Mouse (Mus musculus) hindbrain, embryonic 12.5 days (tissue): ENCODE data around the gene Art1. TPM values are rescaled to one million over a fixed set of nuclear protein-coding genes. Genes with fewer than 3 reads are reported as not detected.

Experiments
- ATAC-seq: fragments of 200-750 bp; cut with Nextera tagmentation; 2 replicates; pipeline ENCODE4 v1.8.0; 2017; ENCODE audit warnings: moderate TSS enrichment; ENCODE audit not compliant: low FRiP score
- H3K27ac ChIP-seq: fragments of 300-500 bp; sonication (generic); 2 replicates; pipeline ENCODE4 v1.5.1; 2016; ENCODE audit warnings: mild to moderate bottlenecking
- H3K27me3 ChIP-seq: fragments of 300-500 bp; sonication (generic); 2 replicates; pipeline ENCODE4 v1.6.1; 2016; ENCODE audit warnings: mild to moderate bottlenecking
- H3K36me3 ChIP-seq: fragments of 300-500 bp; sonication (generic); 2 replicates; pipeline ENCODE4 v1.6.1; 2016; ENCODE audit warnings: mild to moderate bottlenecking
- H3K4me1 ChIP-seq: fragments of 300-500 bp; sonication (generic); 2 replicates; pipeline ENCODE4 v1.6.1; 2016
- H3K4me2 ChIP-seq: fragments of 300-500 bp; sonication (generic); replicated peaks from 2 replicates; pipeline ENCODE4 v1.6.1; 2016; ENCODE audit warnings: mild to moderate bottlenecking
- H3K4me3 ChIP-seq: fragments of 300-500 bp; sonication (generic); 2 replicates; pipeline ENCODE4 v1.5.1; 2016; ENCODE audit warnings: mild to moderate bottlenecking
- H3K9ac ChIP-seq: fragments of 300-500 bp; sonication (generic); 2 replicates; pipeline ENCODE4 v1.6.1; 2016; ENCODE audit warnings: mild to moderate bottlenecking, moderate library complexity
- H3K9me3 ChIP-seq: fragments of 300-500 bp; sonication (generic); replicated peaks from 2 replicates; pipeline ENCODE4 v1.6.1; 2016; ENCODE audit warnings: mild to moderate bottlenecking
- WGBS: fragments of 180-500 bp; shearing (Covaris S2); methylation state at CpG from one replicate; pipeline ENCODE4 v1.1.7; 2016; 5-methylcytosine and 5-hydroxymethylcytosine counted together
- polyA plus RNA-seq: library from polyadenylated mRNA; unstranded; fragments of >200 nt; fragmentation: Nextera tagmentation; extraction: Ambion mirVana; gene quantifications from 2 replicates; pipeline ENCODE4 v1.2.1, GENCODE M21; 2016

Gene Art1
- 1.2 and 2.4 TPM in 2 replicates for polyA plus RNA-seq

GRCm38 (mm10) chr7:102101487-102101886 lies at the start of gene Art1:
Gene Art1 (plus strand): TSS chr7:102101743.
- H3K9ac ChIP-seq = no peak within 1 kb of the TSS
- 28% methylated on average over 5 of the region's 5 CpGs for WGBS
- H3K36me3 ChIP-seq = no peaks in the 10 kb centered on the region
- no peak within 1 kb of the TSS for H3K4me2 ChIP-seq
- peaks cover 8% of the 10 kb centered on the region; the same call in 1 of the 2 replicates for H3K27me3 ChIP-seq
- peak within 1 kb of the TSS; percentile 19; the same call in 1 of the 2 replicates for H3K27ac ChIP-seq
- no peak within 1 kb of the TSS for H3K4me3 ChIP-seq
- H3K4me1 ChIP-seq = peaks cover 23% of the 10 kb centered on the region
- ATAC-seq = no peak
- H3K9me3 ChIP-seq = no peaks in the 10 kb centered on the region

- Histone ChIP-seq H3K27me3 (no peaks in the 10 kb centered on the region), H3K9ac (no peak overlapping the region), H3K4me1 (peaks cover 25% of the 10 kb centered on the region), H3K4me3 (no peak overlapping the region), H3K4me2 (no peak overlapping the region), H3K27ac (no peak overlapping the region), H3K9me3 (no peaks in the 10 kb centered on the region), H3K36me3 (peaks cover 23% of the 10 kb centered on the region; the same call in 1 of the 2 replicates)
- WGBS = 95% methylated on average over 3 of the region's 3 CpGs
- no peak for ATAC-seq
Measured at GRCm38 (mm10) chr7:102061353-102061752, 40.2 kb upstream of the Art1 start.

DNA sequence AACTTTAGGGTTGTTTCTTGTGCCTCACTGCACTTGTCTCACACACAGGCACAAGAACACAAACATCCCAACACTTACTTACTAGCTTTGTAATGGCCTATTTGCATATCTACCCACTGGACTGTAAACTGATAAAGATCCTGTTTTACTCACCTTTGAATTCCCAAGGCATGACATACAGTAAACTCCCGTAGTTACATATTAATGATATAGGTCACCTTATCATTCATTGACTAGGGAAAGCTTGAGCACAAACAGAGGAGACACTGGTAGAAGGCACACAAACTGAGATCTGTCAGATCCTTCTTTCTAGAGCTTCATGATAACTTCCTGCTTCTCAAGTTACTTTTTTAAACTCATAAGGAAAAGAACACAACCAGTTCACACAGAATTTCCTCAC lies 39.3 kb upstream of the Art1 start:
- Histone ChIP-seq H3K36me3 (peaks cover 17% of the 10 kb centered on the region; the same call in 1 of the 2 replicates), H3K27ac (no peak overlapping the region), H3K9me3 (no peaks in the 10 kb centered on the region), H3K4me1 (peaks cover 28% of the 10 kb centered on the region), H3K4me3 (no peak overlapping the region), H3K4me2 (no peak overlapping the region), H3K27me3 (no peaks in the 10 kb centered on the region), H3K9ac (no peak overlapping the region)
- WGBS = 96% methylated on average over 1 of the region's 1 CpGs
- ATAC-seq = no peak

GRCm38 (mm10) chr7:102063891-102064290 lies 37.7 kb upstream of the Art1 start:
- Histone ChIP-seq H3K36me3 (0 out of 2 replicates have a peak, but pooled peaks cover 11% of the 10 kb centered on the region), H3K4me2 (peak overlapping the region; percentile 75), H3K4me1 (peaks cover 28% of the 10 kb centered on the region), H3K4me3 (peak overlapping the region; percentile 76), H3K9ac (no peak overlapping the region), H3K9me3 (no peaks in the 10 kb centered on the region), H3K27me3 (no peaks in the 10 kb centered on the region), H3K27ac (no peak overlapping the region)
- 92% methylated on average over 9 of the region's 9 CpGs for WGBS
- ATAC-seq = no peak

DNA sequence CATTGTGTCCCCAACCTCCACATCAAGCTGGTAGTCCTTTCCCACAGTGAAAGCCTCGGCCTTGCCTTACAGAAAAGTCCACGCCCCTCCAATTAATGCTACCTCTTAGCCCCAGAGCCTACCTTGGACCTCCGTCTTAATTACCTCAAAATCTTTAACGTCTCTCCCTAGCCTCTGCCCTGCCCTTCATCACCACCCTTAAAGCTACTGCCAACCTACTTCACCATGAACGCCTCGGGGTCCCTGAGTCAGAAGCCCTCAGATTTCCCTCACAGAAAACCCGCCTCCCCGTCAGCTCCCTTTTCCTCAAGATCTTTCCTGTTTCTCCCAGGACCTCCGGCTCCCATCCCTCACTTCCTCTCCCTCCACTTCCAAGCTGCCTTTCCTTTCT lies 36.9 kb upstream of the Art1 start:
- H3K9me3 ChIP-seq = no peaks in the 10 kb centered on the region
- H3K4me2 ChIP-seq = peak overlapping the region; percentile 75
- H3K4me3 ChIP-seq = peak overlapping the region; percentile 76
- H3K36me3 ChIP-seq = 0 out of 2 replicates have a peak, but pooled peaks cover 6% of the 10 kb centered on the region
- ATAC-seq = peak; percentile 73
- H3K27me3 ChIP-seq = no peaks in the 10 kb centered on the region
- peak overlapping the region; percentile 77 for H3K9ac ChIP-seq
- under 1% methylated on average over 9 of the region's 9 CpGs for WGBS
- peak overlapping the region; percentile 79 for H3K27ac ChIP-seq
- H3K4me1 ChIP-seq = peaks cover 28% of the 10 kb centered on the region

DNA sequence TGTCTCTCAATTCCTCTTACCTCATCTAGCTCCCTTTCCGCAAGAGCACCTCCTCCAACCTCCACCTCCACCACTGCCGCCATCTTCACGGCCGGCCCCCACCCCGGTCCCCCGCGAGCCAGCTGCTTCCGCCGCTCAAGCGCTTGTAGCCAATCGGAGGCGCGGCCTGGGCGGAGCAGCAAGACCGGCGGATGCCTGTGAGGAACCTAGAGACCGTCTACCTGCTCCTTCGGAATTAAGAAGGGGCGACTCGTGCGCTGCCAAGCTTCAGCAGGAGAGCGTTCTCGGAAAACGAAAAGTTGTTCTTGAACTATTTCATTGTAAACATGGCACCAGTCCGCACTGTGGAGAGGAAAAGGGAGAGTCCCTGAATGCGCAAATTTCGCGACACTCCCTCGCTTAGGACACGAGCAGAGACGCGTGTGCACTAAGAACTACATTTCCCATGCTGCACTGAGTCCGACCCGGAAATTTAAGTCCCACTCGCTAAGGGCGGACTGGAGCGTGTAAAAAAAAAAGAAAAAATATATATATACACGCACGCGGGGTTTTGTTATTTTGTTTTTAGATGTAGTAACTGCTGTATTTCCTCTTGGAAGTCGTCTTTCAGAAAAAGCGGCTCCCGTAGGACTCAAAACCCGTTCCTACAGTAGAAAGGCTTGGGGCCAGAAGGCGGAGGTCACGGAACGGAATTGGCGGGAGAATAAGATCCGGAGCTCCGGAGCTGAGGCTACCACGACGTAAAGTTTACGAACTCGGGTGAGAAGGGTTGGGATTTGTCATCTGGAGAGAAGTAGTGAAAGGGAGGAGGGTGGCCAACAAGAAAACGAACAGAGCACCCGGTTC lies 36.3 kb upstream of the Art1 start, which contains the start of the genes Rnf121, Xndc1 and Xntrpc:
Rnf121 (minus strand) TSS at position 424 of the 846 bp plus-strand sequence.
Xndc1 (plus strand) TSS at position 466 of the 846 bp plus-strand sequence.
Xntrpc (plus strand) TSS at position 668 of the 846 bp plus-strand sequence.
- Histone ChIP-seq H3K4me1 (peaks cover 28% of the 10 kb centered on the region), H3K4me2 (peak within 1 kb of the TSS; percentile 75), H3K36me3 (0 out of 2 replicates have a peak, but pooled peaks cover 3% of the 10 kb centered on the region), H3K27me3 (no peaks in the 10 kb centered on the region), H3K9me3 (no peaks in the 10 kb centered on the region), H3K4me3 (peak within 1 kb of the TSS; percentile 76), H3K27ac (peak within 1 kb of the TSS; percentile 79), H3K9ac (peak within 1 kb of the TSS; percentile 77)
- ATAC-seq = peak; percentile 99
- WGBS = under 1% methylated on average over 56 of the region's 56 CpGs

- Histone ChIP-seq H3K9ac (peak overlapping the region; percentile 77), H3K4me2 (peak overlapping the region; percentile 75), H3K36me3 (peaks cover 6% of the 10 kb centered on the region), H3K4me1 (peaks cover 28% of the 10 kb centered on the region), H3K27me3 (no peaks in the 10 kb centered on the region), H3K4me3 (peak overlapping the region; percentile 76), H3K27ac (no peak overlapping the region), H3K9me3 (no peaks in the 10 kb centered on the region)
- ATAC-seq = no peak
- 81% methylated on average over 6 of the region's 6 CpGs for WGBS
Measured at GRCm38 (mm10) chr7:102066363-102066762, 35.2 kb upstream of the Art1 start.

- WGBS = 87% methylated on average over 7 of the region's 7 CpGs
- no peak for ATAC-seq
- H3K36me3 ChIP-seq = peaks cover 83% of the 10 kb centered on the region
- no peaks in the 10 kb centered on the region for H3K9me3 ChIP-seq
- no peaks in the 10 kb centered on the region for H3K27me3 ChIP-seq
- no peak overlapping the region for H3K27ac ChIP-seq
- no peaks in the 10 kb centered on the region for H3K4me1 ChIP-seq
- no peak overlapping the region for H3K9ac ChIP-seq
- H3K4me3 ChIP-seq = no peak overlapping the region
- H3K4me2 ChIP-seq = no peak overlapping the region
Measured at GRCm38 (mm10) chr7:102076714-102077296, 24.7 kb upstream of the Art1 start.

DNA sequence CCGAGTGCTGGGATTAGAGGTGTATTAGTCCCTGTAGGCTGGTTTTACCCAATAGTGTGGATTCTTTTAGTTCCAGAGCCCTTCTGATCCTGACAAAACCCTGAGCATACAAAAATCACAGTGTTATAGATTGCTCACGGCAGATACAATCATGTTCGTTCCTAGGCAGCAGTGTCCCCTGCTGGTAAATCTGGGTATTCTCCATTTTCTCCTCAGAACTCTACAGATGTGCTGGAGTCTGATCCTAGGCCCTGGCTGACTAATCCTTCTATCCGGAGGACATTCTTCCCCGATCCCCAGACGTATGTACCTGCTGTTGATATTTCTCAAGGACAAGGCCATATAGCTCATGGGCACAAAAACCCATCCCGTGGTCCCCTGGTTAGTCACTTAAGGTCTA lies 23.0 kb upstream of the Art1 start:
- Histone ChIP-seq H3K4me3 (no peak overlapping the region), H3K27ac (no peak overlapping the region), H3K9me3 (no peaks in the 10 kb centered on the region), H3K9ac (no peak overlapping the region), H3K4me1 (no peaks in the 10 kb centered on the region), H3K27me3 (no peaks in the 10 kb centered on the region), H3K36me3 (peaks cover 84% of the 10 kb centered on the region), H3K4me2 (no peak overlapping the region)
- ATAC-seq = no peak
- WGBS = 86% methylated on average over 7 of the region's 7 CpGs

DNA sequence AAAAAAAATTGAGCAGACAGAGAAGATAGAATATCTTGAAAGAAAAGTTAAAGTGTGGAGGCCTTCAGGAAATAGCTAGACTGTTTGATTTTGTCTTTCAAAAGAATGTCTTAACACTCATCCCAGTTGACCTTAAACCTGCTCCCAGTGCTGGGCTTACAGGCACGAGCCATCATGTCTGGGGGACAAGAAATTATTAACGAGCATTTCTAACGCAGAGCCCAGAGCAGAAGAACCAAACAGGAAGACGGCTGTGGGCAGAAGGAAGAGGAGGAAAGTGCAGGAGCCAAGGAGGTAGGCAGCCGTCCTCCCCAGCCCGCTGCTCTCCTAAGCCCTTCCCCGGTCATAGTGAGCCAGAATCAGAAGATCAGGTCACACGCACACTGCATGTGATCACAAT lies 21.2 kb upstream of the Art1 start:
- ATAC-seq = no peak
- no peak overlapping the region for H3K27ac ChIP-seq
- H3K36me3 ChIP-seq = peaks cover 80% of the 10 kb centered on the region
- H3K9ac ChIP-seq = no peak overlapping the region
- no peaks in the 10 kb centered on the region for H3K27me3 ChIP-seq
- WGBS = 95% methylated on average over 8 of the region's 8 CpGs
- no peak overlapping the region for H3K4me3 ChIP-seq
- no peaks in the 10 kb centered on the region for H3K9me3 ChIP-seq
- no peaks in the 10 kb centered on the region for H3K4me1 ChIP-seq
- no peak overlapping the region for H3K4me2 ChIP-seq

- 96% methylated on average over 5 of the region's 5 CpGs for WGBS
- H3K36me3 ChIP-seq = peaks cover 71% of the 10 kb centered on the region
Measured at GRCm38 (mm10) chr7:102081784-102082183, 19.8 kb upstream of the Art1 start.

GRCm38 (mm10) chr7:102082816-102083215 lies 18.7 kb upstream of the Art1 start, which contains the start of gene Trpc2:
Gene Trpc2 (plus strand): TSS chr7:102083116.
- 81% methylated on average over 5 of the region's 5 CpGs for WGBS
- peaks cover 61% of the 10 kb centered on the region for H3K36me3 ChIP-seq

More at GRCm38 (mm10) chr7:102081784-102082183, 19.8 kb upstream of the Art1 start:
- Histone ChIP-seq H3K27ac (no peak overlapping the region), H3K4me1 (no peaks in the 10 kb centered on the region), H3K4me3 (no peak overlapping the region), H3K27me3 (no peaks in the 10 kb centered on the region), H3K9me3 (no peaks in the 10 kb centered on the region), H3K4me2 (no peak overlapping the region), H3K9ac (no peak overlapping the region)
- ATAC-seq = no peak

More at GRCm38 (mm10) chr7:102082816-102083215, 18.7 kb upstream of the Art1 start, which contains the start of gene Trpc2:
- Histone ChIP-seq H3K27ac (no peak within 1 kb of the TSS), H3K4me1 (no peaks in the 10 kb centered on the region), H3K4me2 (no peak within 1 kb of the TSS), H3K27me3 (no peaks in the 10 kb centered on the region), H3K9ac (no peak within 1 kb of the TSS), H3K9me3 (no peaks in the 10 kb centered on the region), H3K4me3 (no peak within 1 kb of the TSS)
- no peak for ATAC-seq
